Mouse (Mus musculus) spleen, adult 2 months (tissue): Measurements from ENCODE around the gene Sult6b1. TPM values are rescaled to one million over a fixed set of nuclear protein-coding genes. Genes with fewer than 3 reads are reported as not detected.
A peak's percentile ranks its signal among the peaks of the same experiment; 100 is the strongest.

Experiments used
- DNase-seq, 2 experiments: peaks; one replicate each; pipeline versions ENCODE4 v3.0.0 to v3.0.0-alpha.2; 2012 to 2021; ENCODE audit warnings: low spot score in 2 of 2, low read depth in 1 of 2
- H3K27ac ChIP-seq: fragments of 200-500 bp; 2 replicates; pipeline ENCODE4 v1.5.1; 2012; ENCODE audit warnings: low read length, inconsistent platforms; ENCODE audit not compliant: insufficient read depth
- H3K27me3 ChIP-seq: fragments of 200-500 bp; 2 replicates; pipeline ENCODE4 v1.6.1; 2012; ENCODE audit warnings: mild to moderate bottlenecking, moderate library complexity, low read length, inconsistent platforms; ENCODE audit not compliant: control insufficient read depth, insufficient read depth
- H3K36me3 ChIP-seq: fragments of 200-500 bp; 2 replicates; pipeline ENCODE4 v1.6.1; 2012; ENCODE audit warnings: mild to moderate bottlenecking, low read length, inconsistent platforms; ENCODE audit not compliant: control insufficient read depth, insufficient read depth
- H3K4me1 ChIP-seq: fragments of 200-500 bp; 2 replicates; pipeline ENCODE4 v1.6.1; 2011; ENCODE audit warnings: inconsistent platforms; ENCODE audit not compliant: control insufficient read depth, insufficient read depth, insufficient read length
- H3K4me3 ChIP-seq: fragments of 200-500 bp; 2 replicates; pipeline ENCODE4 v1.5.1; 2011; ENCODE audit warnings: mild to moderate bottlenecking, inconsistent platforms; ENCODE audit not compliant: insufficient read depth, insufficient read length; ENCODE audit errors: extremely low read depth
- CTCF ChIP-seq: fragments of 200-500 bp; IDR thresholded peaks from 2 replicates; pipeline ENCODE4 v1.5.1; 2011; ENCODE audit warnings: mild to moderate bottlenecking, inconsistent platforms; ENCODE audit not compliant: insufficient read depth, insufficient read length, insufficient replicate concordance; ENCODE audit errors: extremely low read depth
- POLR2A ChIP-seq: fragments of 200-500 bp; IDR thresholded peaks from 2 replicates; pipeline ENCODE4 v1.6.1; 2011; ENCODE audit warnings: low read depth, low read length, inconsistent platforms
- WGBS: fragments of 180-500 bp; shearing (Covaris S2); methylation state at CpG from one replicate; pipeline ENCODE4 v1.1.7; 2018; 5-methylcytosine and 5-hydroxymethylcytosine counted together
- polyA plus RNA-seq: library from polyadenylated mRNA; depleted of rRNA; stranded (reverse); fragments of >200 nt; gene quantifications from 2 replicates; pipeline ENCODE4 v1.2.3, GENCODE M21; 2012

Sult6b1 gene
- polyA plus RNA-seq, 1 experiment = not detected

GRCm38 (mm10) chr17:78936466-78937228 lies 29.9 kb upstream of the Sult6b1 start, which contains the start of the genes Cebpz and Ndufaf7:
TSS of gene Cebpz (minus strand) at chr17:78937066.
TSS of gene Ndufaf7 (plus strand) at chr17:78937136.
- peak; percentile 94 for DNase-seq
- H3K27ac ChIP-seq = peak within 1 kb of the TSS; percentile 42
- H3K4me3 ChIP-seq = peak within 1 kb of the TSS; percentile 78
- peaks cover 11% of the 10 kb centered on the region for H3K36me3 ChIP-seq
- under 1% methylated on average over 45 of the region's 45 CpGs for WGBS
- no peaks in the 10 kb centered on the region for H3K27me3 ChIP-seq
- TF ChIP-seq POLR2A (peak; percentile 77), CTCF (no peak)
- peaks cover 3% of the 10 kb centered on the region; the same call in 1 of the 2 replicates for H3K4me1 ChIP-seq

- TF ChIP-seq CTCF (no peak), POLR2A (no peak)
- H3K36me3 ChIP-seq = peaks cover 17% of the 10 kb centered on the region
- H3K27ac ChIP-seq = no peak overlapping the region
- peaks cover 3% of the 10 kb centered on the region; the same call in 1 of the 2 replicates for H3K4me1 ChIP-seq
- no peak overlapping the region for H3K4me3 ChIP-seq
- 12% methylated on average over 2 of the region's 2 CpGs for WGBS
- H3K27me3 ChIP-seq = no peaks in the 10 kb centered on the region
- DNase-seq = no peak
These were observed 29.1 kb upstream of the Sult6b1 start for GRCm38 (mm10) chr17:78935857-78936256.

DNA sequence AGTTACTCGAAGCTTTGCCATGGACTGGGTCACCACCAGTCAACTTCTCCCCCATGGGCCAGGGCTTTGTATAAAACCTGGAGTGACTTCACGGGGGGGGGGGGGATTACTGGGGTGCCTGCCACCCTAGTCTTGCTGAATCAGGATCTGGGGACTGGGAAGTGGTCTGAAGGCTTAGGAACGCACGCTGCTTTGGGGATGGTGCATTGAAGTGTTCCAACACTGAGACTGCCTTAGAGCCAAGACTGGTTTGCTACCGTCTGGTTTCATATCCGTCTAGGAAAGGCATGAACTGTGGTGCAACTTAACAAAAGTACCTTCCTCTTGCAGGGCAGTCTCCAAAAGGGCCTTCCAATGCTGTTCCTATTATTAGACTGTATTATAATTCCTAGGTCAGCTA lies 10.9 kb upstream of the Sult6b1 start:
- DNase-seq = no peak
- Histone ChIP-seq H3K4me3 (no peak overlapping the region), H3K27me3 (no peaks in the 10 kb centered on the region), H3K4me1 (no peaks in the 10 kb centered on the region; the same call in 1 of the 2 replicates), H3K36me3 (peaks cover 22% of the 10 kb centered on the region), H3K27ac (no peak overlapping the region)
- WGBS = 69% methylated on average over 6 of the region's 6 CpGs
- TF ChIP-seq CTCF = no peak
- no peak for TF ChIP-seq POLR2A

DNA sequence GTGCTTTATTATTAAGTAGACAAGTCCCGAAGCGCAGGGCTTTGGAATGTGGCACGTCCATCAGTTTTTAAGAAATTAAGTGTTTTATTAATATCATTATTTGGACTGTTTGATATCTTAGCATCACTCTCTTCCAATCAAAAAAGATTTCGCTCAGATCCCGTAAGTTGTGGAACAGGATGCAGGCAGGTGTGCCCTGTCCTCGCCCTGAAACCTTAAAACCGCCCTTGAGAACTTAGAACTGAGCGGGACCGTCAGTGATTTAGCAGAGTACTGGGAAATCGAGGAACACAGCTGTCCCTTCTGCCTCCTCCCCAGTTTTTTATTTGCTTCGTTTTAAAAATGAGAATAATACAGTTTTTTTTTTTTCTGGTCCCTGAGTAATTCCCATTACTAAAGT lies 10.1 kb upstream of the Sult6b1 start:
- Histone ChIP-seq H3K27me3 (no peaks in the 10 kb centered on the region), H3K36me3 (peaks cover 16% of the 10 kb centered on the region), H3K27ac (peak overlapping the region; percentile 71), H3K4me1 (no peaks in the 10 kb centered on the region; the same call in 1 of the 2 replicates), H3K4me3 (peak overlapping the region; percentile 76)
- WGBS = 2% methylated on average over 11 of the region's 11 CpGs
- TF ChIP-seq POLR2A = no peak
- no peak for TF ChIP-seq CTCF
- DNase-seq = no peak

- peak within 1 kb of the TSS; percentile 71 for H3K27ac ChIP-seq
- no peaks in the 10 kb centered on the region; the same call in 1 of the 2 replicates for H3K4me1 ChIP-seq
- whole genome bisulfite sequencing = under 1% methylated on average over 37 of the region's 37 CpGs
- TF ChIP-seq POLR2A = no peak; the same call in 1 of the 2 replicates
- TF ChIP-seq CTCF = no peak
- DNase-seq = peak; percentile 78 to 90
- H3K27me3 ChIP-seq = no peaks in the 10 kb centered on the region
- peak within 1 kb of the TSS; percentile 76 for H3K4me3 ChIP-seq
- peaks cover 13% of the 10 kb centered on the region for H3K36me3 ChIP-seq
These were observed 9.6 kb upstream of the Sult6b1 start, which contains the start of gene Cebpzos for GRCm38 (mm10) chr17:78916369-78916813. TSS of gene Cebpzos (plus strand) at chr17:78916500.

- 54% methylated on average over 6 of the region's 6 CpGs for WGBS
- H3K27ac ChIP-seq = no peak overlapping the region
These were observed 9.0 kb upstream of the Sult6b1 start for GRCm38 (mm10) chr17:78915772-78916171.

More at GRCm38 (mm10) chr17:78915772-78916171, 9.0 kb upstream of the Sult6b1 start:
- Histone ChIP-seq H3K36me3 (peaks cover 8% of the 10 kb centered on the region), H3K4me1 (no peaks in the 10 kb centered on the region; the same call in 1 of the 2 replicates), H3K27me3 (no peaks in the 10 kb centered on the region), H3K4me3 (peak overlapping the region; percentile 76)
- no peak for DNase-seq
- TF ChIP-seq POLR2A = no peak
- no peak for TF ChIP-seq CTCF
